8 mouse cellular contexts compared by ENCODE assay signal in genomic region chr5:148548568-148548967, GRCm38 (mm10). TPM values are rescaled to one million over a fixed set of nuclear protein-coding genes. Genes with fewer than 3 reads are reported as not detected.
A peak's percentile ranks its signal among the peaks of the same experiment; 100 is the strongest.
DNase-seq lines count a peak whose midpoint lies in the region; ATAC-seq and TF ChIP-seq lines count a peak whose summit lies in the region.

No protein-coding gene starts in this region.

- H3K4me1 ChIP-seq in cerebellum, adult 2 months (ENCODE audit: control insufficient read depth, insufficient read depth, low read length): peaks cover 13% of the 10 kb centered on the region; the same call in 1 of the 2 replicates
- H3K4me1 ChIP-seq in kidney, adult 2 months (ENCODE audit: control insufficient read depth, insufficient read depth, low read length): peaks cover 44% of the 10 kb centered on the region
- peaks cover 32% of the 10 kb centered on the region for H3K4me1 ChIP-seq in megakaryocyte, embryonic 14.5 days
- H3K4me1 ChIP-seq in midbrain, postnatal 0 days (ENCODE audit: insufficient read depth, low read length): peaks cover 9% of the 10 kb centered on the region; the same call in 1 of the 2 replicates

- H3K36me3 ChIP-seq in kidney, adult 2 months (ENCODE audit: control insufficient read depth, insufficient read depth, low read length): no peaks in the 10 kb centered on the region
- no peaks in the 10 kb centered on the region for H3K36me3 ChIP-seq in megakaryocyte, embryonic 14.5 days (replicated peaks; ENCODE audit: low read length)
- no peaks in the 10 kb centered on the region for H3K36me3 ChIP-seq in midbrain, postnatal 0 days (ENCODE audit: insufficient read depth, low read length)

- no peak overlapping the region for H3K9ac ChIP-seq in midbrain, postnatal 0 days (replicated peaks; ENCODE audit: low read length, poor library complexity, severe bottlenecking)

- H3K4me3 ChIP-seq in cerebellum, adult 2 months (replicated peaks; ENCODE audit: insufficient read depth, low read depth, low read length): peak overlapping the region; percentile 9
- H3K4me3 ChIP-seq in kidney, adult 2 months (ENCODE audit: insufficient read depth, low read depth, low read length): no peak overlapping the region
- H3K4me3 ChIP-seq in megakaryocyte, embryonic 14.5 days (replicated peaks): peak overlapping the region; percentile 38
- no peak overlapping the region for H3K4me3 ChIP-seq in midbrain, postnatal 0 days (ENCODE audit: low read depth, low read length)

- no peak for TF ChIP-seq CTCF in cerebellum, adult 2 months (IDR thresholded peaks at IDR 0.05; ENCODE audit: borderline replicate concordance, insufficient read depth, low read depth, low read length)
- TF ChIP-seq CTCF in kidney, adult 2 months (conservative IDR thresholded peaks at IDR 0.05; ENCODE audit: insufficient read depth, insufficient read length, low read depth, low read length): no peak
- TF ChIP-seq CTCF in midbrain, postnatal 0 days (IDR thresholded peaks at IDR 0.05): no peak

- no peak for TF ChIP-seq POLR2A in cerebellum, adult 2 months (IDR thresholded peaks at IDR 0.05; ENCODE audit: borderline replicate concordance, insufficient read depth, low read length)
- no peak for TF ChIP-seq POLR2A in kidney, adult 2 months (IDR thresholded peaks at IDR 0.05; ENCODE audit: low read depth, low read length)

- no peak for DNase-seq in cerebellum, adult 2 months
- no peak for DNase-seq in cerebellum, postnatal 4 days (ENCODE audit: low spot score in 2 of 2)
- DNase-seq in kidney, adult 2 months: no peak
- DNase-seq in kidney, postnatal 10 days: no peak
- no peak for DNase-seq in midbrain, postnatal 0 days (ENCODE audit: low spot score)
- no peak for DNase-seq in left cerebral cortex, adult 9 months (ENCODE audit: low spot score in 2 of 2)

- H3K4me2 ChIP-seq in midbrain, postnatal 0 days (ENCODE audit: low read depth, low read length, poor library complexity, severe bottlenecking): peak overlapping the region; percentile 25

- H3K27me3 ChIP-seq in cerebellum, adult 2 months (ENCODE audit: control insufficient read depth, insufficient read depth, low read length): no peaks in the 10 kb centered on the region
- no peaks in the 10 kb centered on the region for H3K27me3 ChIP-seq in kidney, adult 2 months (replicated peaks; ENCODE audit: control insufficient read depth, insufficient read depth, low read length)
- peaks cover 78% of the 10 kb centered on the region for H3K27me3 ChIP-seq in megakaryocyte, embryonic 14.5 days (replicated peaks)
- H3K27me3 ChIP-seq in midbrain, postnatal 0 days (ENCODE audit: insufficient read depth, low read length): no peaks in the 10 kb centered on the region

- ATAC-seq in megakaryocyte, adult 5-6 weeks (ENCODE audit: poor library complexity, severe bottlenecking): no peak
- no peak for ATAC-seq in midbrain, postnatal 0 days (ENCODE audit: low FRiP score)

- WGBS in cerebellum, adult 2 months: 44% methylated on average over 9 of the region's 9 CpGs
- WGBS in kidney, adult 2 months: 48% methylated on average over 9 of the region's 9 CpGs
- 73% methylated on average over 9 of the region's 9 CpGs for WGBS in midbrain, postnatal 0 days

- H3K9me3 ChIP-seq in megakaryocyte, embryonic 14.5 days: no peaks in the 10 kb centered on the region
- H3K9me3 ChIP-seq in midbrain, postnatal 0 days (ENCODE audit: low read length): no peaks in the 10 kb centered on the region

- H3K27ac ChIP-seq in cerebellum, adult 2 months (ENCODE audit: insufficient read depth, low read length): peak overlapping the region; percentile 17; the same call in 1 of the 2 replicates
- peak overlapping the region; percentile 2; the same call in 1 of the 2 replicates for H3K27ac ChIP-seq in kidney, adult 2 months (ENCODE audit: insufficient read depth, low read depth, low read length)
- H3K27ac ChIP-seq in midbrain, postnatal 0 days (ENCODE audit: low read depth, low read length): no peak overlapping the region

RNA-seq across cellular contexts. Expression of gene Ubl3, which starts 4.0 kb away (rescaled TPM):
- polyA plus RNA-seq in cerebellum, adult 2 months (2012; rRNA removed): 182 and 202 TPM in 2 replicates
- 71.2 and 71.3 TPM in 2 replicates for polyA plus RNA-seq in kidney, adult 2 months (2012; rRNA removed)
- 6.1 and 9.4 TPM in 2 replicates for polyA plus RNA-seq in megakaryocyte, embryonic 14.5 days (2012; ENCODE audit: insufficient read depth, low replicate concordance)
- 90.4 and 93.3 TPM in 2 replicates for total RNA-seq in megakaryocyte, adult 5-6 weeks (2015)
- 122 and 130 TPM in 2 replicates for total RNA-seq in megakaryocyte, adult 5-6 weeks (2017)
- total RNA-seq in midbrain, postnatal 0 days (2014; rRNA removed): 126 and 128 TPM in 2 replicates
- polyA plus RNA-seq in midbrain, postnatal 0 days (2015; fragmentation: Nextera tagmentation; extraction: Ambion mirVana): 79.1 and 79.7 TPM in 2 replicates

Comparison
In these comparisons a context has a peak if more than half of its experiments do, and no peak if none do; other contexts are left out.
1. H3K4me3 ChIP-seq: peak in cerebellum, adult 2 months (single experiment) and megakaryocyte, embryonic 14.5 days (single experiment); none in kidney, adult 2 months (single experiment) and midbrain, postnatal 0 days (single experiment).